8 mouse cellular contexts compared by ENCODE assay signal in the genomic region with DNA sequence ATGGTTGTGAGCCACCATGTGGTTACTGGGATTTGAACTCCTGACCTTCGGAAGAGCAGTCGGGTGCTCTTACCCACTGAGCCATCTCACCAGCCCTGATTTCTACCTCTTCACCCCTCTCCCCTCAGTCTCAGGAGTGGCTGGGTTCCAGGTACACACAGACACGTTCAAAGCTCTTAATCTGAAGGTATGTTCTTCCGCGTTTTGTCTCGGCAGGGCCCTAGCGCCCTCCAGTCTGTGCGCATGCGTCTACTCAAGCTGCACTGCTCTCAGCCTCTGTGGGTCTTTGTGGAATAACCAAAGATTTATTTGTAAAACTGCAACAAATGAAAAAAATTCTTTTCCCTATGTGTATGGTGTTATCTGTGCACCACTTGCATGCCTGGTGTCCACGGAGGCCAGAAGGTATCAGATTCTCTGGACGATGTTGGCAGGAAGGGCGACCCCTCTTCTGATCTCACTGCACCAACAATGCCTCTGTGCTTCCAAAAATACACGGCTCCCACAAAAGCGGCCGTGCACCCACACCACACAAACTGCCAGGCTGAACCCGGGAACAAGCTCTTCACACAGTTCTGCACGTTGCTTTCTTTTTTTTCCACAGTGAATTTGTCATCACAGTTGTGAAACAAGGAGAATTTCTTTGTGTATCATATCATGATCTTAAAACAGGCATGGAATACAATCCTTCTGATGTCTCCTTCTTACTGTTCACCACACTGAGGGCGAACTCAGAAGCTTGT. TPM values are rescaled to one million over a fixed set of nuclear protein-coding genes. Genes with fewer than 3 reads are reported as not detected.
A peak's percentile ranks its signal among the peaks of the same experiment; 100 is the strongest.
DNase-seq lines count a peak whose midpoint lies in the region; ATAC-seq and TF ChIP-seq lines count a peak whose summit lies in the region.

No protein-coding gene starts in this region.

- intact Hi-C loops in heart, postnatal 25 days (cut with DNase I), result no loop called here

- no peak for TF ChIP-seq EP300 in heart, postnatal 0 days (IDR thresholded peaks at IDR 0.05; ENCODE audit: low read depth)

- no peak for TF ChIP-seq CTCF in heart, postnatal 0 days (IDR thresholded peaks at IDR 0.05; ENCODE audit: low read depth)

- H3K4me2 ChIP-seq in heart, embryonic 13.5 days, result 0 out of 2 replicates have a peak overlapping the region, but pooled peaks have one; percentile 10
- H3K4me2 ChIP-seq in neural tube, embryonic 13.5 days, result no peak overlapping the region
- H3K4me2 ChIP-seq in neural tube, embryonic 15.5 days, result no peak overlapping the region
- H3K4me2 ChIP-seq in heart, postnatal 0 days (ENCODE audit: low read depth, low read length), result peak overlapping the region; percentile 43
- no peak overlapping the region for H3K4me2 ChIP-seq in stomach, embryonic 14.5 days (replicated peaks; ENCODE audit: low read depth, low read length)

- DNase-seq in heart, postnatal 25 days (ENCODE audit: low spot score), result no peak
- peak; percentile 55 for DNase-seq in heart, postnatal 0 days (ENCODE audit: low spot score)
- DNase-seq in urinary bladder, postnatal 10 days (ENCODE audit: low spot score), result no peak
- DNase-seq in thymus, postnatal 0 days (ENCODE audit: low spot score), result no peak

- 0 out of 2 replicates have a peak, but pooled peaks cover 6% of the 10 kb centered on the region for H3K9me3 ChIP-seq in heart, embryonic 13.5 days
- H3K9me3 ChIP-seq in neural tube, embryonic 13.5 days, result no peaks in the 10 kb centered on the region
- no peaks in the 10 kb centered on the region for H3K9me3 ChIP-seq in neural tube, embryonic 15.5 days (replicated peaks)
- H3K9me3 ChIP-seq in heart, postnatal 0 days (replicated peaks; ENCODE audit: control insufficient read depth, low read length), result 0 out of 2 replicates have a peak, but pooled peaks cover 5% of the 10 kb centered on the region
- H3K9me3 ChIP-seq in stomach, embryonic 14.5 days (ENCODE audit: control insufficient read depth, low read depth, low read length), result no peaks in the 10 kb centered on the region

- H3K27me3 ChIP-seq in heart, embryonic 13.5 days (replicated peaks), result no peaks in the 10 kb centered on the region
- no peaks in the 10 kb centered on the region for H3K27me3 ChIP-seq in neural tube, embryonic 13.5 days
- H3K27me3 ChIP-seq in neural tube, embryonic 15.5 days (replicated peaks), result no peaks in the 10 kb centered on the region
- H3K27me3 ChIP-seq in heart, postnatal 0 days (ENCODE audit: control insufficient read depth, insufficient read depth, low read length), result no peaks in the 10 kb centered on the region
- H3K27me3 ChIP-seq in stomach, embryonic 14.5 days (ENCODE audit: control insufficient read depth, insufficient read depth, low read length), result no peaks in the 10 kb centered on the region

- no peak overlapping the region for H3K4me3 ChIP-seq in heart, embryonic 13.5 days
- no peak overlapping the region for H3K4me3 ChIP-seq in neural tube, embryonic 13.5 days
- no peak overlapping the region for H3K4me3 ChIP-seq in neural tube, embryonic 15.5 days (replicated peaks)
- 0 out of 2 replicates have a peak overlapping the region, but pooled peaks have one; percentile 13 for H3K4me3 ChIP-seq in heart, postnatal 0 days (ENCODE audit: low read depth, low read length)
- H3K4me3 ChIP-seq in stomach, embryonic 14.5 days (ENCODE audit: low read depth, low read length), result no peak overlapping the region

- peak overlapping the region; percentile 82 for H3K27ac ChIP-seq in heart, embryonic 13.5 days (replicated peaks)
- peak overlapping the region; percentile 55 for H3K27ac ChIP-seq in neural tube, embryonic 13.5 days (replicated peaks)
- no peak overlapping the region for H3K27ac ChIP-seq in neural tube, embryonic 15.5 days (replicated peaks)
- H3K27ac ChIP-seq in heart, postnatal 0 days (ENCODE audit: low read depth), result peak overlapping the region; percentile 91
- peak overlapping the region; percentile 63; the same call in 1 of the 2 replicates for H3K27ac ChIP-seq in stomach, embryonic 14.5 days (ENCODE audit: low read length)

- 49% methylated on average over 18 of the region's 18 CpGs for whole genome bisulfite sequencing in heart, embryonic 13.5 days
- 85% methylated on average over 18 of the region's 18 CpGs for WGBS in neural tube, embryonic 13.5 days
- WGBS in neural tube, embryonic 15.5 days, result 87% methylated on average over 18 of the region's 18 CpGs
- WGBS in heart, postnatal 0 days, result 32% methylated on average over 18 of the region's 18 CpGs
- 82% methylated on average over 18 of the region's 18 CpGs for WGBS in stomach, embryonic 14.5 days

- ATAC-seq in heart, embryonic 13.5 days (ENCODE audit: extremely low read depth, insufficient number of reproducible peaks, low FRiP score, low TSS enrichment), result no peak
- no peak for ATAC-seq in neural tube, embryonic 13.5 days (ENCODE audit: low read depth)
- ATAC-seq in neural tube, embryonic 15.5 days (ENCODE audit: low FRiP score), result no peak
- peak; percentile 53; the same call in 1 of the 2 replicates for ATAC-seq in heart, postnatal 0 days (ENCODE audit: insufficient read depth, low read depth)
- no peak for ATAC-seq in stomach, embryonic 14.5 days (ENCODE audit: insufficient number of reproducible peaks, insufficient read depth, low FRiP score, low read depth)

- H3K36me3 ChIP-seq in heart, embryonic 13.5 days, result peaks cover 70% of the 10 kb centered on the region
- H3K36me3 ChIP-seq in neural tube, embryonic 13.5 days, result peaks cover 63% of the 10 kb centered on the region
- H3K36me3 ChIP-seq in neural tube, embryonic 15.5 days, result peaks cover 51% of the 10 kb centered on the region
- H3K36me3 ChIP-seq in heart, postnatal 0 days (replicated peaks; ENCODE audit: control insufficient read depth, insufficient read depth, low read length), result peaks cover 48% of the 10 kb centered on the region
- H3K36me3 ChIP-seq in stomach, embryonic 14.5 days (ENCODE audit: control insufficient read depth, insufficient read depth, low read length), result peaks cover 28% of the 10 kb centered on the region

- no peak overlapping the region for H3K9ac ChIP-seq in heart, embryonic 13.5 days
- H3K9ac ChIP-seq in neural tube, embryonic 13.5 days, result no peak overlapping the region
- no peak overlapping the region for H3K9ac ChIP-seq in neural tube, embryonic 15.5 days (replicated peaks)
- peak overlapping the region; percentile 26; the same call in 1 of the 2 replicates for H3K9ac ChIP-seq in heart, postnatal 0 days (replicated peaks; ENCODE audit: low read depth, low read length)
- H3K9ac ChIP-seq in stomach, embryonic 14.5 days (replicated peaks; ENCODE audit: low read depth, low read length), result no peak overlapping the region

- peaks cover 17% of the 10 kb centered on the region for H3K4me1 ChIP-seq in heart, embryonic 13.5 days
- H3K4me1 ChIP-seq in neural tube, embryonic 13.5 days (replicated peaks), result peaks cover 18% of the 10 kb centered on the region
- no peaks in the 10 kb centered on the region for H3K4me1 ChIP-seq in neural tube, embryonic 15.5 days
- H3K4me1 ChIP-seq in heart, postnatal 0 days (ENCODE audit: control insufficient read depth, insufficient read depth), result peaks cover 10% of the 10 kb centered on the region
- no peaks in the 10 kb centered on the region for H3K4me1 ChIP-seq in stomach, embryonic 14.5 days (ENCODE audit: control insufficient read depth, insufficient read depth, low read length)

RNA-seq across cellular contexts. Expression of gene Zdhhc20, which starts 30.7 kb away (rescaled TPM):
- 41.1 and 42.4 TPM in 2 replicates for polyA plus RNA-seq in heart, embryonic 13.5 days (2015; fragmentation: Nextera tagmentation; extraction: Ambion mirVana)
- 10 to 100 TPM in 1 of 2 experiments, 1 to 10 TPM in 1; 6.9 to 10.9 TPM for total RNA-seq in heart, postnatal 25 days (2021)
- polyA plus RNA-seq in neural tube, embryonic 13.5 days (2015; fragmentation: Nextera tagmentation; extraction: Ambion mirVana), result 48.9 and 50.9 TPM in 2 replicates
- polyA plus RNA-seq in neural tube, embryonic 15.5 days (2015; fragmentation: Nextera tagmentation; extraction: Ambion mirVana), result 40.7 and 46.2 TPM in 2 replicates
- 13.2 and 18.8 TPM in 2 replicates for total RNA-seq in heart, postnatal 0 days (2014; rRNA removed; ENCODE audit: low replicate concordance)
- 25.9 and 28.6 TPM in 2 replicates for polyA plus RNA-seq in heart, postnatal 0 days (2015; fragmentation: Nextera tagmentation; extraction: Ambion mirVana)
- polyA plus RNA-seq in stomach, embryonic 14.5 days (2014; fragmentation: Nextera tagmentation; extraction: Ambion mirVana), result 75.8 and 82.2 TPM in 2 replicates
- 48.6 and 62.0 TPM in 2 replicates for polyA plus RNA-seq in thymus, postnatal 0 days (2015; fragmentation: Nextera tagmentation; extraction: Ambion mirVana)

Comparison
In these comparisons a context has a peak if more than half of its experiments do, and no peak if none do; other contexts are left out.
1. H3K4me2 ChIP-seq: peak in heart, embryonic 13.5 days (single experiment) and heart, postnatal 0 days (single experiment); none in neural tube, embryonic 13.5 days (single experiment), neural tube, embryonic 15.5 days (single experiment) and stomach, embryonic 14.5 days (single experiment).